Mouse (Mus musculus) MEL (cell line): ENCODE measurements around the gene Acrv1.
A peak's percentile ranks its signal among the peaks of the same experiment; 100 is the strongest.

ENCODE experiments used
- EP300 ChIP-seq, 2 experiments: IDR thresholded peaks; 2 replicates each; pipeline ENCODE4 v1.6.1; 2011; ENCODE audit warnings: improper control_type of control experiment in 2 of 2, low read length in 2 of 2, low read depth in 1 of 2, mild to moderate bottlenecking in 1 of 2
- ZNF384 ChIP-seq: IDR thresholded peaks from 2 replicates; pipeline ENCODE4 v1.6.1; 2012; ENCODE audit warnings: low read depth, mild to moderate bottlenecking, inconsistent platforms, low read length, improper control_type of control experiment

DNA sequence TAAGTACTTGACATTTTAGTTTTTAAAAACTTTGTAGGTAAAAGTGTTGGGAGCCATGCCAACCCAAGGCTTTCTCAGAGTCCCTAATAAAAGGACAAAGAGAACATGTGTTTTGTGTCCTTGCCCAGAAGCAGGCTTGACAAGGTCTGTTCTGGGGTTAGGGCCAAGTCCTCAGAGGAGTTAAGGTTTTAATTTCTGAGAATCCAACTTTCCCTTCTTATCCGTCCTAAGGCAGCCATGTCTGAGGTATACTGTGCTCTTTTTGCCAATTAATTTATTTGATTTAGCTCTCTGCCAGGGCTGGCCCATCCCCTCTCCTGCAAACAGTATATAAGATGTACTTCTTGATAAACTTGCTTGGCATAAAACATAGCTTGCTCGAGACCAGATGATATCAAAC is 11.6 kb upstream of the Acrv1 start:
- TF ChIP-seq EP300 (IDR thresholded peaks at IDR 0.05; ENCODE audit: low read depth in 1 of 2, low read length in 2 of 2): peak in 1 of 2 experiments; percentile 51; a peak in 1 of 4 replicates
- no peak for TF ChIP-seq ZNF384
